In genomic region chr6:48064451-48064850, GRCm38 (mm10) we compare ENCODE assay signal across 26 mouse cellular contexts. TPM values are rescaled to one million over a fixed set of nuclear protein-coding genes. Genes with fewer than 3 reads are reported as not detected.
DNase-seq lines count a peak whose midpoint lies in the region; ATAC-seq lines count a peak whose summit lies in the region.
"Had no signal": no experiment of that assay in that cellular context is flagged by ENCODE, and none has a peak within 500 bp of the region (broad histone marks: within the 10 kb centered on the region; RNA-seq: fewer than 3 reads in every experiment).

No protein-coding gene starts in this region.

- H3K4me2 ChIP-seq in hindbrain, embryonic 14.5 days (replicated peaks) = no peak overlapping the region
- H3K4me2 ChIP-seq in hindbrain, embryonic 12.5 days (replicated peaks) = no peak overlapping the region
- no peak overlapping the region for H3K4me2 ChIP-seq in forebrain, embryonic 12.5 days
- H3K4me2 ChIP-seq: forebrain, embryonic 15.5 days; heart, embryonic 15.5 days; liver, embryonic 15.5 days; lung, embryonic 14.5 days; midbrain, embryonic 11.5 days had no signal

- H3K9ac ChIP-seq in hindbrain, embryonic 14.5 days = no peak overlapping the region
- H3K9ac ChIP-seq in hindbrain, embryonic 12.5 days = no peak overlapping the region
- no peak overlapping the region for H3K9ac ChIP-seq in forebrain, embryonic 12.5 days
- H3K9ac ChIP-seq: forebrain, embryonic 15.5 days; heart, embryonic 15.5 days; liver, embryonic 15.5 days; lung, embryonic 14.5 days had no signal

- H3K27ac ChIP-seq in hindbrain, embryonic 14.5 days = no peak overlapping the region
- no peak overlapping the region for H3K27ac ChIP-seq in hindbrain, embryonic 12.5 days
- no peak overlapping the region for H3K27ac ChIP-seq in forebrain, embryonic 12.5 days
- H3K27ac ChIP-seq: forebrain, embryonic 15.5 days; gastrocnemius, adult 2 months; heart, embryonic 10.5 days; heart, embryonic 15.5 days; kidney, postnatal 0 days; liver, embryonic 15.5 days had no signal

- peaks cover 82% of the 10 kb centered on the region for H3K36me3 ChIP-seq in hindbrain, embryonic 14.5 days (replicated peaks; ENCODE audit: control insufficient read depth, insufficient read depth)
- H3K36me3 ChIP-seq in hindbrain, embryonic 12.5 days = peaks cover 76% of the 10 kb centered on the region
- peaks cover 69% of the 10 kb centered on the region for H3K36me3 ChIP-seq in forebrain, embryonic 12.5 days (replicated peaks)

- WGBS in hindbrain, embryonic 14.5 days = 94% methylated on average over 14 of the region's 14 CpGs
- 92% methylated on average over 14 of the region's 14 CpGs for WGBS in hindbrain, embryonic 12.5 days
- 94% methylated on average over 14 of the region's 14 CpGs for WGBS in forebrain, embryonic 12.5 days

- DNase-seq in hindbrain, embryonic 14.5 days (ENCODE audit: low spot score) = no peak
- DNase-seq in ES-CJ7 (ENCODE audit: low read depth, low spot score) = peak; percentile 27
- peak; percentile 31 for DNase-seq in ZHBTc4 (ENCODE audit: low read depth, low spot score)
- peak; percentile 18 for DNase-seq in yolk sac, embryonic 10.5 days (ENCODE audit: low spot score)
- no peak for DNase-seq in kidney, postnatal 10 days
- DNase-seq: adrenal gland, adult 2 months; adrenal gland, postnatal 36 days; cerebellum, adult 18-20 months; gastrocnemius, adult 2 months; kidney, adult 11 months; layer of hippocampus, postnatal 36 days; liver; lung, embryonic 14.5 days; lung, postnatal 36 days; spleen, adult 18-20 months; thymus, postnatal 4 days had no signal

- H3K9me3 ChIP-seq in hindbrain, embryonic 14.5 days (ENCODE audit: control insufficient read depth, low read length) = no peaks in the 10 kb centered on the region
- no peaks in the 10 kb centered on the region for H3K9me3 ChIP-seq in hindbrain, embryonic 12.5 days (replicated peaks)
- no peaks in the 10 kb centered on the region for H3K9me3 ChIP-seq in forebrain, embryonic 12.5 days
- H3K9me3 ChIP-seq: forebrain, embryonic 15.5 days; heart, embryonic 10.5 days; heart, embryonic 15.5 days; liver, embryonic 15.5 days had no signal

- H3K4me3 ChIP-seq in hindbrain, embryonic 14.5 days (replicated peaks; ENCODE audit: low read length) = no peak overlapping the region
- no peak overlapping the region for H3K4me3 ChIP-seq in hindbrain, embryonic 12.5 days
- H3K4me3 ChIP-seq in forebrain, embryonic 12.5 days (replicated peaks) = no peak overlapping the region
- H3K4me3 ChIP-seq: forebrain, embryonic 15.5 days; gastrocnemius, adult 2 months; heart, embryonic 10.5 days; heart, embryonic 15.5 days; liver, embryonic 15.5 days had no signal

- no peaks in the 10 kb centered on the region for H3K4me1 ChIP-seq in hindbrain, embryonic 14.5 days (replicated peaks; ENCODE audit: control insufficient read depth, insufficient read depth, low read length)
- no peaks in the 10 kb centered on the region for H3K4me1 ChIP-seq in hindbrain, embryonic 12.5 days
- H3K4me1 ChIP-seq in forebrain, embryonic 12.5 days = no peaks in the 10 kb centered on the region
- H3K4me1 ChIP-seq: forebrain, embryonic 15.5 days; heart, embryonic 10.5 days; heart, embryonic 15.5 days had no signal

- H3K27me3 ChIP-seq in hindbrain, embryonic 14.5 days (ENCODE audit: control insufficient read depth, insufficient read depth, low read length) = no peaks in the 10 kb centered on the region
- no peaks in the 10 kb centered on the region for H3K27me3 ChIP-seq in hindbrain, embryonic 12.5 days
- H3K27me3 ChIP-seq in forebrain, embryonic 12.5 days = no peaks in the 10 kb centered on the region
- H3K27me3 ChIP-seq: forebrain, embryonic 15.5 days; heart, embryonic 15.5 days; liver, embryonic 15.5 days had no signal

- ATAC-seq in hindbrain, embryonic 14.5 days (ENCODE audit: low FRiP score) = 0 out of 2 replicates have a peak, but pooled peaks have one; percentile 37
- no peak for ATAC-seq in hindbrain, embryonic 12.5 days (ENCODE audit: low FRiP score)
- no peak for ATAC-seq in forebrain, embryonic 12.5 days (ENCODE audit: low FRiP score)
- ATAC-seq: activated CD4-positive, CD25-positive, alpha-beta regulatory T cell, adult 4 months; CD4-positive, CD25-positive, alpha-beta regulatory T cell, adult 4 months had no signal

RNA-seq across cellular contexts. Expression of gene Zfp777, which starts 15.7 kb away (rescaled TPM):
- 12.2 and 12.7 TPM in 2 replicates for polyA plus RNA-seq in hindbrain, embryonic 14.5 days (2014; fragmentation: Nextera tagmentation; extraction: Ambion mirVana)
- 10.7 and 11.1 TPM in 2 replicates for polyA plus RNA-seq in hindbrain, embryonic 12.5 days (2016; fragmentation: Nextera tagmentation; extraction: Ambion mirVana)
- 10.8 and 11.8 TPM in 2 replicates for polyA plus RNA-seq in forebrain, embryonic 12.5 days (2016; fragmentation: Nextera tagmentation; extraction: Ambion mirVana)

RNA-seq across cellular contexts. Expression of gene Zfp746, which starts 21.9 kb away (rescaled TPM):
- 23.4 and 25.7 TPM in 2 replicates for polyA plus RNA-seq in hindbrain, embryonic 14.5 days (2014; fragmentation: Nextera tagmentation; extraction: Ambion mirVana)
- 30.1 and 30.3 TPM in 2 replicates for polyA plus RNA-seq in hindbrain, embryonic 12.5 days (2016; fragmentation: Nextera tagmentation; extraction: Ambion mirVana)
- 27.4 and 28.3 TPM in 2 replicates for polyA plus RNA-seq in forebrain, embryonic 12.5 days (2016; fragmentation: Nextera tagmentation; extraction: Ambion mirVana)

Comparison
In these comparisons a context has a peak if more than half of its experiments do, and no peak if none do; other contexts are left out.
1. DNase-seq: peak in ES-CJ7 (single experiment), ZHBTc4 (single experiment) and yolk sac, embryonic 10.5 days (single experiment); none in hindbrain, embryonic 14.5 days (single experiment) and kidney, postnatal 10 days (single experiment).